Mouse (Mus musculus) urinary bladder, postnatal 4 days (tissue): Measurements from ENCODE around the gene Fbxo31.
A peak's percentile ranks its signal among the peaks of the same experiment; 100 is the strongest.

Source experiments
- DNase-seq, 2 experiments: peaks; one replicate each; pipeline ENCODE4 v3.0.0; 2021 to 2022; ENCODE audit warnings: low spot score in 2 of 2

Fbxo31 gene

DNA sequence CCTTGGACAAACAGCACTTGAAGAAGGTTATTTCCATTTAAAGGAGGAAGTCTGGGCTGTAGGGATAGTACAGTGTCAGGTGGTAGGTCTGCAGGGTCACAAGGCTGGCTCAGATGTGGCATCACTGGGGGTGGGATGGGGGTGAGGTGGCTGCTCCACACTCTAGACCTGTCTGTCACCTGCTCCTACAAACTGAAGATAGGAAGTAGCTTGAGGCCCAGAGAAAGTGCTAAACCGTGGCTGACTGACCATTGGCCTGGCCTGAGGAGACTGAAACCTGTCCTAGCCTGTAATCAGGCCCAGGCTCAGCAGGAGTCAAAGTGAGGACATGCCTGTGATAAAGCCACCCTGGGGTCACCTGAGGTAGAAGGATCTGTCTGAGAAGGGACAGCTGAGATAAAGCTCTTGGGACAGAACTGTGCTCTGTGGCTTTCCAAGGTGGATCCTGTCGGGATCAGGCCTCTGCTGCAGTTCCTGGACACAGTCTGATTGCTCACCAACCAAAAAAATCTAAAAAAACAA is 10.7 kb upstream of the Fbxo31 start:
- DNase-seq, result no peak

DNA sequence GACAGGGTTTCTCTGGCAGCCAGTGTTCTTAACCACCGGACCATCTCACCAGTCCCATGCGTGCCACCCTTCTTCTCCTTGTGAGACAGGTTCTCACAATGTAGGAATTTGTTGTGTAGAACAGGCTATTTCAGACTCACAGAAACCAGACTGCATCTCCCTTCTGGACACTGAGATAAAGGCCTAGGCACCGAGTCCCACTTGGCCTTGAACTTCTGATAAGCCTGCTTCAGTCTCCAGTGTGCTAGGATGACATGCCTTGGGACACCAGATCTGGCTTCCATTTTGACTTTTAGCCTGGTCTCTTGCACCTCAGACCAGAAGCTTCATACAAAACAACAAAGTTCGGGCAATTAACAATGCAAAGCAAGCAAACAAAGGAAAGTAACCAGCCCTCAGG is 10.1 kb upstream of the Fbxo31 start:
- no peak for DNase-seq

DNA sequence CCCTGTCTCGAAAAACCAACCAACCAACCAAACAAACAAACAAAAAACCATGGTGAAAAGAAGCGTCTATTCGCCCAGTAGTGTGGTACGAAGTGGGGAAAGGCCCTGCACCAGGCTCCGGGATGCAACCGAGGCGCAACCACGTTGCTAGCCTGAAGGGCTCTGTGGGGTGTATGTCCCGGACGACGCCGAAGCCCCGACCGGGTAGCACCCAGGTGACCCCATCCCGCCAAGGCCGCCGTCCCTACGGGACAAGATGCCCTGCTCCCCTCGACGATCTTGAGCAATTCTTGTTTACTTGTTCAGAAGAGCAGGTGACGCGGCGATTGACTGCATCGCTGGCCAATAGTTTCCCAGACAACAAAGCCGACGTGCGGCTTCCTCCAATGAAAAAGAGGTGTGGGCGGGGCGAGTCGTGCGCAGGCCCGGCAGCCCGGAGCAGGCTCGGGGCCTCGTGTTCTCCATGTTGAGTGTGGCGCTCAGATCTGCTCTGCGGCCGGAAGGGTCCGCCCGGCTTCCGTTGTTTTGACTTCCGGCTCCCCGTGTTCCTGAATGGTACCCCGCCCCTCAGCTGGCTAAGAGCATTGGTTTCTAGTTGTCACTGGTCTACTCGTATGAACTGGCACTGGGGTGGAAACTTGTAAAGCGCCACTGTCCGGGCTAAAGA is 6.7 kb upstream of the Fbxo31 start:
- DNase-seq, result peak; percentile 99 to 100

DNA sequence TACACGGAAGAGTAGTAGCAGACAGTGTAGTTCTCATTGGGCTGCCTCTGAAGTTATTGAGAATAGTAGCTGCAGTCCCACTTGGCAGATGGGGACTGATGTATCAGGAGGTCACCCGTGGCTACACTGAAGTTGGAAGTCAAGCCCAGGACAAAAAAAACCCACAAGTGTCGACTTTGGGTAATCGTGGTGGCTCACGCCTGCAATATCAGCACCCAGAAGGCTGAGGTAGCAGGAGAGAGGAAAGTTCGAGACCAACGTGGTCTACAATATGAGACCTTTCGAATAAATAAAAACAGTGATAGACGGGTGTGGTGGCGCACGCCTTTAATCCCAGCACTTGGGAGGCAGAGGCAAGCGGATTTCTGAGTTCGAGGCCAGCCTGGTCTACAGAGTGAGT is 6.1 kb upstream of the Fbxo31 start:
- no peak for DNase-seq

DNA sequence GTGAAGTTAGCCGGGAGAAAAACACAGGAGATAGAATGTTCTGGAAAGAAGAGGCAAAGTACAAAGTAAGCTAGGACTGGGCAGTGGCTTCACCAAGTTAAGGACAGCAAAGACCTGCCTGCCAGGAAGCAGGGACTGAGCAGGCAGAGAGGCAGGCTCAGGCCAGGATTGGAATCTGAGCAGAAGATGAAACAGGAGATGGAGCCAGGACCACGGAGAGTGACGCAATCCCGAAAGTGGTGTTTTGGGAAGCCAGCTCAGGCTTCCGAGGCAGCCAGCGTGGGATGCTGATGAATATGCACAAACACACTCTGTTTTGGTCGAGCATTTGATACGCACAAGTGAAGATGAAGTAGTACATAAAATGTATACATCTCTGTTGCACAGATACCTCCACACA is 5.0 kb upstream of the Fbxo31 start:
- no peak for DNase-seq

DNA sequence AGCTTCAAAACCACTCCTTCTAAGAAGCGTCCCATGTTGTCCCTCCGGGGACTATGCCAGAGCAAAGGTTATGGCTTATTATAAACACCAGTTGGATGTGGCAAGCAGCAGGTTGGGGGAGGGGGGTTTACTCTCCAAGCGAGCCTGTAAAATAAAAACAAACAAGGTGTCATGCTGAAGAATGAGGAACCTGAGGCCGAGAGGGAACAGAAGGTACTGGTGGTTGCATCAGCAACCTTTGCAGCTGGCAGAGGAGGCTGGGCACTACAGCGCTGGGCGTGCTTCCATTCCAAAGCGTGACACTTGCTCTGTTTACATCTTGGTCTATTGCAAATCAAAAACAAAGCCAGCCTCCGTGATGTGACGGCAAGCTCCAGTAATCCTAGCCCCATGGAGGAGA is 1.9 kb upstream of the Fbxo31 start:
- no peak for DNase-seq

DNA sequence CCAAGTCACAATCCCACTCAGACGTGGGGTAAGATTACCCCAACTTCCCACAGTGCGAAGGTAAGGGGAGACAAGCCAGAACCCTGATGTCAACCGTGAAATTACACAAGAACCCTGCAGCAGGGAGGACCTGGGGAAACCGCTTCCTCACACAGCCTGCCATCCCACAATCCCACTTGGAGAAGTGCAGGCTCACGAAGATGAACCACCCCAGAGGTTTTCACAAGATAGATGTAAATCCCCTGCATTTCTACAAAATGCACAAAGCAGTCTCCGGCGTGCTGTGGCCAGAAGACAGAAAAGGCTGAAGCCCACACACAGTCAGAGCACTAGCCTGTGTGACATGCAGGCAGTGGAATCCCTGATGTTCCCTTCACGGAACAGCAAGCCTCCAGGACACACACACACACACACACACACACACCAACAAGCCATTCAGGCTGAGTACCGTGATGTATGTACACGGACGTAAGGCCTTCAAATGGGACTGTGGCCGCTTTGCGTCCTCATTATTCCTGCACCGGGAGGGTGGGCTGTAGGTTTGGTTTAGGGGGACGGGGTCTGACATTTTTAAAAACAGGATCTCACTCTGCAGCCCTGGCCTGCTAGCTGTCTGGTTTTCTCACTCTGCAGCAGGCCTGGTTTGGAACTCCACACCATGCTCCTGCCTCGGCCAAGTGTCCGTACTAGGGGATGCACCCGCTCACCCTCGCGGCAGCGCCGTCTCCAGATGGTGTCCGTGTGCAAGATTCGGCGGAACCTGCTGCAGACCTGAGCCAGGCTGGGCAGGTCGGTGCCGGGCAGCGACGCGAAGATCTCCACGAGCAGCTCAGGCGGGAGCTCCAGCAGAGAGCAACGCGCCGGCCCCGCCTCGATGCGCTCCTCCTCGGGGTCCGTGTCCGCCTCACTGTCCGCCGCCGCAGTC is 593 bp downstream of the Fbxo31 start:
- no peak for DNase-seq

DNA sequence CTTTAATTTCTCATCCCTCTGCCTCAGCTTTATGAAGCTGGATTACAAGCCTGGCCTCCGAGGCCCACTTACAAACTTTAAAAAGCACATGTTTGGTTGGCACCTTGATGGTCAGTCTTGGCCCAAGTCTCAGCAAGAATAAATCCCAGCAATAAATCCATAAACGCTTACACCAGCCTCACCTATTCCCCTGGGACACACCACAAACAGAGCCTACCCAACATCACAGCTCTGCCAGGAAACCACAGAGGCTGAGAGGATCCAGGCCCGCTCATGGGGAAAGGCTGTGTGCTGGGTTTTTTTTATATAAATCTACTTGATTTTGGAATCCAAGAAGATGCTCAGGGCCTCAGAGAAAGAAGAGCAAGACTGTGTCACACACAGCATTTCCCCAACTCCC is 2.9 kb downstream of the Fbxo31 start:
- DNase-seq, result no peak

DNA sequence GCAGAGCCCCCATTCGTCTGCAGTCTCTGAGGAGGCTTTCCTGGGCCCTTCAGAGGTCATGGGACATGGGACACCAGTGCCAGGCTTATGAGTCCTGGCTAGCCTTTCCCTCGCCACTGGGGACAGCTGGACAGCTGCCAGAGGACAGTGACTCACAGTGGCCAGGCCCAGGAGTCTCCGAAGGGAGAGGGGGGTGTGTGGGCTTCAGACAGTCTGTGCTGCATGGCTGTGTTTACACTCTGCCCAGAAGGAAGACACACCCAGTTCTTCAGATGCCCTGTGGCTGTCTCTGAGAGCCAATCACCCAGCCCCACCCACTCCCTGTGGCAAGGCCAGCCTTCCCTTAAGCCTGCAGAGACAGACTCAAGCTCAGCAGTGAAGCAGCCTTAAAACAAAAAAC is 5.3 kb downstream of the Fbxo31 start:
- no peak for DNase-seq

DNA sequence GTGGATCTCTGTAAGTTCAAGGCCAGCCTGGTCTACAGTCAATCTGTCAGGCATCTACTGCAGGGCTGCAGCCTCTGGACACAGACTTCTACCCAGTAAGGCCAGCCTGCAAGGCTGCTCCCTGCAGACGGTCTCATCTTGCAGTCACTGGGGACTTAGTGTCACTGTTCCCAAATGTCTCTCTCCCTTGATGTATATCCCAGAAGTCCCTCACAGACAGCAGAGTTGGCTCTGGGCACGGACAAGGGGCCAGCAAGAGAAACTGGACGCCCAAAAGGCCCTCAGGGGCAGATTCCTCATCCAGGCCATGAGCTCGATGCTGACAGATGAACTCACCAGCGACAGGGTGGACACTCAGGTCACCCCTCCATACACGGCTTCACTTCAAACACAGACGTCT is 6.5 kb downstream of the Fbxo31 start:
- DNase-seq, result no peak

DNA sequence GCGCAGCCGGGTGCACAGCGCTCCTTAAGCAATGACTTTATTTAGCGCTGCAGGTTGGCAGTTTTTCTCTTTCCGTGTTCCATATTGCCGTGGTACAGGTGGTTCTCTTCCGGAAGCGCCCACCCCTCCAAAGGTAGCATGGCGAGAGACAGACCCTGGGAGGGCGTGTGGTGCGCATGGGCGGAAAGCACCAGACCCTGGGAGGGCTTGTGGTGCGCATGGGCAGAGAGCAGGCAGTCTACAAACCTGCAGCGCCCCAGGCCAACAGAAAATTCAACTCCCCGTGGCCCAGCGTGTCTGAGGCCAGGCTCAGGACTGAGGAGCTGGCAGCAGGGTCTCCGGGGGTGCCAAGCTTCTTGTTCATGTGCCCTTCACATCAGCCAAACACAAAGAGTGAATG is 7.8 kb downstream of the Fbxo31 start:
- no peak for DNase-seq

DNA sequence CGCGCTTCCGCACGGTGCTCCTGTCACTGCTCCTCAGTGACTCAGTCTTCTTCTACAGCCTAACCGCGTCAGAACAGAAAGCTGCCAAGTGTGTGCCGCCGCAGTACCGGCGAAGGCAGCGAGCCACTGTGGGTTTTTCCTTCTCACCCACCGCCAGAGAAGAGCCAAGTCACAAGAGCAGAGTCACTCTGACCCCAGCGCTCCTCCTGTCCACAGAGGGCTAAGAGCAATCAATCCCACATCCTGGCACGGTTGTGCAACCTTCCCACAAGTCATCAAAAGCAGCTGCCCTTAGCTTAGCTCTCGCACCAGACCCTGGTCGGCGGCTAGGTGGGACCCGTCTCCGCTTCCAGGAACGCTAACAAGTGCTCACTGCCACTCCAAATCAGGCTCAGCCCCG is 8.3 kb downstream of the Fbxo31 start:
- no peak for DNase-seq

DNA sequence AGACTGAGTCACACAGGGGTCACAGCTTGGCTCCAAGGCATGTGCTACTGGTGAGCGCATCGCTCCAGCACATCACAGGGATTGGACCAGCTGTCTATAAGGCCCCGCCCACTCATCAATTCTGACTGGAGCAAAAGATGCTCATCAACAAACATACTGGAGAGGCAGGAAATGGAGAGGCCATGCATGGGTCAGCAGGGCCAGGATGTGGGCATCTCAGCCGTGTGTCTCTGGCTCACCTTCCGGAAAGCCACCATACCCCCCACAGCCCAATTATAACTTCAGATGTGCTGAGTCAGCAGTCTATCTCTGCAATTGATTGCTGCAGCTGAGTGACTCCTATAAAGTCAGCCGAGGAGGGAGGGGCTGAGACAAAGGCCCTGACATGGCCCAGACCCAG is 10.3 kb downstream of the Fbxo31 start:
- DNase-seq, result no peak

DNA sequence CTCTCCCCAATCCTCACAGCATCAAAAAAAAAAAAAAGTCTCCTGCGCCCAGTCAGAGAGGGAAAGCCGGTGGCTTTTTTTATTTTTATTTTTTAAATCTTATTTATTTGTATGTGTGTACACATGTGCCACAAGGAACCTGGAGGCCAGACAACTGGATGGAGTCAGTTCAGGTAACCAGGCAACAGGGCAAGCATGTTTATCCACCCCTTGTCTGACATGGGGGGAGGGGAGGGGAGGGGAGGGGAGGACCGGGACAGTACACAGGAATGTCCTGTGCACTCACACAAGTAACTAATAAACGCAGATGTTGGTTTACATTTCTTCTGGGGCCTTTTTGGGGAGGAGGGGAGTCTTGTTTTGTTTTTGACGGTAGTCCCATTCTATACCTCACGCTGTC is 14.9 kb downstream of the Fbxo31 start:
- no peak for DNase-seq

DNA sequence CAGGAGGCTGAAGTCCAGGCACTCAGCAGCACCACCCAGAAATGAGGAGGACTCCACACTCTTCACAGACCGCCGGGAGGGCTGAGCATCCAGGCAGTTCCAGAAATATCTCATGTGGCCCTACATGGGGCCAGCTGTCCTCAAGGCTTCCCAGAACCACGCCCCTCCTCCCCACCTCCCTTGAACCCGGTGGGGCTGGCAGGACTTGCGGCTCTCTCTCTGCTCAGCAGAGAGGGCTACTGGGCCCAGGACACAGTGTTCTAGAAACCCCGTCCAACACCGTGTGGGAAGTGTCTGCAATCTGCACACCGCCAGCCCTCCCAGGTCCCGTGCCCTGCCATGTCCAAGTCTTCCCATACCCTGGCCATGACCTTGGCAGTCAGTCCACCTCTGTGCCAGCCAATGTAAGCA is 15.7 kb downstream of the Fbxo31 start:
- DNase-seq, result peak in 1 of 2 experiments; percentile 66

DNA sequence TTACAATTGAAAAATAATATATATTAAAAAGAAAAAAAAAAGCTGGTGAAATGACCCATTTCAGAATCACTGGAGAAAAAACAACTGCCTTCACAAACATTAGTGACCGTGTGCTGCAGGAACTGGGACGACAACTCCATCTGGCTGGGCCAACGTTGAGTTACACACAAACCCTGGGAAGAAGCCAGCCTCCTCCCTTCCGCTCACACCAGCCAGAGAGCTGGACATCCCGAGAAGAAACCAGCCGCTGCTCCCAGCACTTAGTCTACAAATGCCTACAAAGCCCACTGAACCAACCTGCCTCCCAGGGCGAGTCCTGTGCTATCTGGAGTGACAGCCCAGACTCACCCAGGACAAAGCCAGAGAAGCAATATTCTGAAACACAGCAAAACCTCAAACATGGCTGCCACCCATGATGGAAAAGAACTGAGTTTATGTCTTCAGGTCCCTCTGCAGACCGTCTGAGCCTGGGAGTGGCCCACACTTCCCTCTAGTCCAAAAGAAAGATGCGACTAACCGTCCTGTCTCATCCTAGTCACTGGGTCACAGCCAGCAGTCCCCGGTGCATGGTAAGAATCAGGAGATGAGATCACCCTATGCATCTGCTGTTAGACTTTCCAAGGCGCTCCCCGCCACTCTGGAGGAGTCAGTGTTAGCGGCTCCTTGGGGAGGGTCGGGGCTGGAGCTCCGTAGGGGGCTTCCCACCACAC is 16.8 kb downstream of the Fbxo31 start:
- no peak for DNase-seq

DNA sequence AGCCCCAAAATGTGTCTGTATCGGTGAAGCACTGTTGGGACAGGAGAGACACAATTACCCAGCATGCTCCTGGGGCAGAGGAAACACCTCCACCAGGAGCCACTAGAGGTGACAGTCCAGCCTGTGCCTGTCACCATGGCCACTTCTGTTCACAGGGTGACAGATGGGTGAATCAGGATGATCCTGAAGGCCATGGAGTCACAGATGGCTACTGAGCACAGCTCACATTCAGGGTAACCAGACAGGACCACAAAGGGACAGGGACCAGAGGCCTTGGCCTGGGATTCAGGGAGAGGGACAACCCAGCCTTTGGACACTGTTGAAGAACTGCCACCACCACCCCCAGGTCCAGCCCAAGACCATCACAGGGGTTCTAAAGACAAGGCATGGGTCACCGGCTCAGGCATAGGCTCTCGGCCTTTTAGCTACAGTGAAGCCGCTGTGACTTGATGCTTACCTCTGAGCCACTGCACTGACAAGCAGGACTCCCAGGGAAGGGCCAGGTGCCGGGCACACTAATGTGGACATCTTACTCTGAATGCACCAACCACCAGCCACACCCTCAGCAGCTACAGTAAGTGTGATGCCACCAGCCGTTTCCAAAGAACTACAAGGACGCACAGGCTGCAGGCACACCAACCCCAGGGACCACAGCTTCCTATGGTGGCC is 18.0 kb downstream of the Fbxo31 start:
- DNase-seq, result no peak

DNA sequence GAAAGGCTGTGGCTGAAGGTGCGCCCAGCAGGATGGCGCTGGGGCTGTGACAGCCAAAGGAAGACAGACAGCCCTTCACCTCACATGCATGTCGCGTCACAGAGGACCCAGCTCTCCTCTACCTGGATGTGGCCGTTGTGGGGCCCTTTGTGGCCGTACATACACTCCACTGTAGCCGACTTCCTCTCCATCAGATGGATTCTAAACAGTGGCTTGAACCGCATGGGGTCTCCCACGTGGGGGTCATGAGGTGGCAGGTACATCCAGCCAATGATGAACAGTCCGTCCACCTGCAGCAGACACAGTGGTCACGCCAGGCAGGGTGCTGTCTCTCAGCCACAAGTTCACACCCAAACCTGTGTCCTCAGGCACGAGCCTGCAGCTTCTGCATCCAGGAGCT is 18.8 kb downstream of the Fbxo31 start:
- DNase-seq, result no peak

DNA sequence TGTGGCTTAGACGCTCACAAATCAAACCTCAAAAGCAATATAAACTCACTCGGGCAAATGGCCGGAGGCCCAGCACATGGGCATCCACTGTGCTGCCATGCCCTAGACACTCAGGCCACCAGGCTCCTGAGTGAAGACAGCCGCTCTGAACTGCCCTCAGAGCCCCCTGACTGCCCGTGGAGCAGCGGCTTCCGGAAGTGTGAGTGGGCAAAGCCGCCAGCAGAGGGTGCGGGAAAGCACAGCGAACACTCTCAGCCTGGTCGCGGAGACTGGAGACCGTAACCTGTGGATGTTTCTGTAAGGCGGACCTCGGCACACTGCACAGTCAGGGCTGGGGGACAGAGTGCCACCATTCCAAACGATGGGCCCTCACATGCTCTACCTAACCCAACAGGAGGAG is 20.1 kb downstream of the Fbxo31 start:
- no peak for DNase-seq

DNA sequence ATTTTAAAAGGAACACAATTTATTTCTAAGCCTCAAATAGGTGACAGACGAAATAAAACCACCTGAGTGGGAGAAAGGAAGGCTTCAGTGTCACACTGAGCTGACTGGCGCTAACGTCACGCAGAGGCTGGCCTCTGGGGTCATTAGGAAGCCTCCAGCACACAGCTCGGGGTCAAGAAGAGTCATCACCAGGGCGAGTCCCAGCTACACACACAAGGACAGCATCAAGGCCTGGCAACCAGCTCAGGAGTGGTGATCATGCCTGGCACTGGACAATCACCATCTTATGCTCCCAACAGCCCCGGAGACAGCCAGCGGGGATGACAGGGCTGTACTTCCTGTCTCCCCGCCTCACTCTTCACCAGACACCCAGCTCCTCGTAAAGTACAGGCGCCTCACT is 20.9 kb downstream of the Fbxo31 start:
- no peak for DNase-seq

DNA sequence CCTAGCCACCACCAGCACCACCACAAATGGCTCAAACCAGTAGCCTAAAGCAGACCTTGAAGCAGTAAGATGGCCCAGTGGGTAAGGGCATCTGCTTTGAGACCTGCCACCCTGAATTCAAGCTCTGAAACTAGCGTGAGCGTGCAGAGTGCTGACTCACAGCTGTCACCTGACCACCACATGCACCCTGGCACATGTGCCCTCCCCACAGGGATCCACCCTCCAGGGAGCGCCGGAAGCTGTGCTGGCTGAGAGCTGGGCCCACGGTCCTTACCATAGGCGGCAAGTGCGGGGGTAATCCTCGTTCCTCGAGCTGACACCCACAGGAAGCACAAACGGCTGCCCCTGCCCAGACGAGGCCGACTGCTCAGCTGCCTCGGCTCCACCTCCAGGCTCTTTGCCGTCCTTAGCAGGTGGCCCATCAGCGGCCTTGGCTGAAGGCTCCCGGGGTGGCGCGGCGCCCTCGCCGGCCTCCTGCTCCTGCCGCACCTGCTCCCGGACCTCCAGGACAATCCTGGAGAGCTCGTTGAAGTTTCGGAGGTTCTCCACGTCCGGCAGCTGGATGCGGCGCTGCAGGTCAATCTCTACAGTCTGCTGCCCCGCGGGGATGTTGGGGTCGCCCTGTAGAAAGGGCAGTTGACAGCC is 24.7 kb downstream of the Fbxo31 start:
- DNase-seq, result no peak
